ENCODE assay signal across 9 mouse cellular contexts in the genomic region with DNA sequence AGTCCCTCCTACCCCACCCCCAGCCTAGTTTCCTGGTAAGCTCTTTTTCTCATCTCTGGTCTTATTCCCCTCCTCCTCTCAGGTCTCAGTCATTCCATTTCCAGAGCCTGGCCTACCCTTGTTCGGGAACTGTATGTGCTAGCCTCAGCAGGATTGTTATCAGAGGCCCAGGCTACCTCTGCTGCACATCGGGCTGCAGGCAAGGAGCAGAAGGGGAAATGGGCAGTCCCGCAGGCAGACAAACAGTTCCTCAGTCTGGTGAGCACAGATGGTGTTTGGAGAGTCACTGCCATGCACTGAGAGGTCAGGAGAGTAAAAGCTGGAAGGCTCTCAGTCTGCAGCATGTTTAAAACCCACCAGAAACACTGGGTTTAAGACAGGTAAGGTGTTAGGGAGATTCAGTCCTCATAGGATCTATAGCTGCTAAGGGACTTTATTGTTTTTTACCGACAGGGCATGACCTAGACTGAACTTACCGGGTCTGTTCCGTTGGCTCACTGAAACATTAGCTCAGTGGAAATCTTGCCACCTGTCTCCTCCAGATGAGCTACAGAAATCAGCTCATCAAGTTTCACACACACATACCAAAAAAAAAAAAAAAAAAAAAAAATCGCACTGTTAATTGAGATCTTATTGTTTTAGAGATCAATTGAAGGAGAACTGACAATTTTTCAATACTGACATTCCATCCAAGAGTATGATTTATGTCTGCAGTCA.
DNase-seq lines count a peak whose midpoint lies in the region; ATAC-seq and TF ChIP-seq lines count a peak whose summit lies in the region.
"Had no signal": no experiment of that assay in that cellular context is flagged by ENCODE, and none has a peak within 500 bp of the region (broad histone marks: within the 10 kb centered on the region; RNA-seq: fewer than 3 reads in every experiment).

No protein-coding gene starts in this region.

- no peaks in the 10 kb centered on the region for H3K9me3 ChIP-seq in kidney, embryonic 16.5 days (ENCODE audit: low read length)
- H3K9me3 ChIP-seq in MEL (replicated peaks; ENCODE audit: insufficient read depth, low read length), result no peaks in the 10 kb centered on the region
- no peaks in the 10 kb centered on the region for H3K9me3 ChIP-seq in midbrain, embryonic 10.5 days (replicated peaks)
- H3K9me3 ChIP-seq: neural tube, embryonic 12.5 days had no signal

- H3K9ac ChIP-seq in kidney, embryonic 16.5 days (replicated peaks; ENCODE audit: low read length), result no peak overlapping the region
- no peak overlapping the region for H3K9ac ChIP-seq in MEL (ENCODE audit: control insufficient read depth, low read depth, low read length, poor library complexity, severe bottlenecking)
- H3K9ac ChIP-seq: neural tube, embryonic 12.5 days had no signal

- no peak overlapping the region for H3K4me3 ChIP-seq in kidney, embryonic 16.5 days (ENCODE audit: low read length)
- no peak overlapping the region for H3K4me3 ChIP-seq in MEL (ENCODE audit: control insufficient read depth in 1 of 2, insufficient read depth in 1 of 2, low read depth in 2 of 2, low read length in 2 of 2)
- no peak overlapping the region for H3K4me3 ChIP-seq in midbrain, embryonic 10.5 days
- H3K4me3 ChIP-seq: neural tube, embryonic 12.5 days had no signal

- TF ChIP-seq CTCF in MEL (IDR thresholded peaks at IDR 0.05 in 2 of 3, conservative IDR thresholded peaks at IDR 0.05 in 1 of 3; ENCODE audit: control insufficient read depth in 1 of 3, insufficient read depth in 1 of 3, low read depth in 2 of 3, low read length in 3 of 3, poor library complexity in 1 of 3, severe bottlenecking in 1 of 3), result no peak

- no peak for TF ChIP-seq EP300 in MEL (IDR thresholded peaks at IDR 0.05; ENCODE audit: low read depth in 1 of 2, low read length in 2 of 2)

- H3K27me3 ChIP-seq in kidney, embryonic 16.5 days (ENCODE audit: insufficient read depth, low read length), result no peaks in the 10 kb centered on the region
- no peaks in the 10 kb centered on the region for H3K27me3 ChIP-seq in MEL (ENCODE audit: control insufficient read depth in 1 of 2, insufficient read depth in 2 of 2, low read length in 2 of 2)
- H3K27me3 ChIP-seq in midbrain, embryonic 10.5 days (ENCODE audit: low read depth, poor library complexity, severe bottlenecking), result no peaks in the 10 kb centered on the region
- H3K27me3 ChIP-seq: neural tube, embryonic 12.5 days had no signal

- peak; percentile 46 for ATAC-seq in kidney, embryonic 16.5 days (ENCODE audit: low FRiP score, low TSS enrichment)
- ATAC-seq in common myeloid progenitor, adult 5-6 weeks (replicated peaks; ENCODE audit: low read depth, poor library complexity, severe bottlenecking), result peak; percentile 88
- ATAC-seq in megakaryocyte progenitor cell, adult 5-6 weeks (replicated peaks; ENCODE audit: poor library complexity), result peak; percentile 76

- H3K27ac ChIP-seq in kidney, embryonic 16.5 days (ENCODE audit: low read length), result no peak overlapping the region
- no peak overlapping the region for H3K27ac ChIP-seq in MEL (ENCODE audit: control insufficient read depth, low read depth, low read length)
- H3K27ac ChIP-seq in midbrain, embryonic 10.5 days (replicated peaks), result no peak overlapping the region; the same call in 1 of the 2 replicates
- H3K27ac ChIP-seq: neural tube, embryonic 12.5 days had no signal

- 15% methylated on average over 7 of the region's 7 CpGs for WGBS in kidney, embryonic 16.5 days
- WGBS in midbrain, embryonic 10.5 days, result 58% methylated on average over 7 of the region's 7 CpGs

- H3K4me1 ChIP-seq in kidney, embryonic 16.5 days (ENCODE audit: insufficient read depth, low read length), result peaks cover 24% of the 10 kb centered on the region
- H3K4me1 ChIP-seq in MEL (ENCODE audit: control insufficient read depth in 1 of 2, insufficient read depth in 2 of 2, low read length in 2 of 2), result peaks cover 9 to 20% of the 10 kb centered on the region in 2 experiments
- H3K4me1 ChIP-seq in midbrain, embryonic 10.5 days, result peaks cover 16% of the 10 kb centered on the region
- H3K4me1 ChIP-seq: neural tube, embryonic 12.5 days had no signal

- no peak for DNase-seq in kidney, postnatal 10 days
- peak; percentile 65 for DNase-seq in MEL (ENCODE audit: low read depth, low spot score)
- DNase-seq in ovary, adult 18-20 months (ENCODE audit: low spot score), result no peak
- DNase-seq in ovary, postnatal 10 days (ENCODE audit: low spot score), result no peak
- no peak for DNase-seq in midbrain, embryonic 10.5 days (ENCODE audit: low spot score)

- H3K4me2 ChIP-seq in kidney, embryonic 16.5 days (replicated peaks; ENCODE audit: low read depth, low read length), result no peak overlapping the region
- H3K4me2 ChIP-seq: neural tube, embryonic 12.5 days had no signal

- no peak for TF ChIP-seq RAD21 in MEL (IDR thresholded peaks at IDR 0.05; ENCODE audit: low read depth, low read length)

- no peaks in the 10 kb centered on the region for H3K36me3 ChIP-seq in kidney, embryonic 16.5 days (ENCODE audit: insufficient read depth, low read length)
- H3K36me3 ChIP-seq in MEL (ENCODE audit: control insufficient read depth in 1 of 2, insufficient read depth in 2 of 2, low read length in 2 of 2), result peaks cover 0 to 20% of the 10 kb centered on the region in 2 experiments; a peak in 2 of 4 replicates
- no peaks in the 10 kb centered on the region for H3K36me3 ChIP-seq in midbrain, embryonic 10.5 days
- H3K36me3 ChIP-seq: neural tube, embryonic 12.5 days had no signal

- no peak for TF ChIP-seq POLR2A in MEL (IDR thresholded peaks at IDR 0.05; ENCODE audit: control insufficient read depth in 1 of 2, insufficient read depth in 1 of 2, low read depth in 1 of 2, low read length in 2 of 2, poor library complexity in 1 of 2)

- no peaks in the 10 kb centered on the region for H3K79me2 ChIP-seq in MEL (ENCODE audit: control insufficient read depth, insufficient read depth, low read length, poor library complexity)

TF ChIP-seq in MEL, 35 proteins besides CTCF, POLR2A, EP300 and RAD21:
- 0 out of 2 replicates have a peak, but pooled peaks have one; percentile 20 for TF ChIP-seq TCF12 (IDR thresholded peaks at IDR 0.05; ENCODE audit: low read depth, low read length)
- no peak for TF ChIP-seq SIN3A (IDR thresholded peaks at IDR 0.05; ENCODE audit: low read length)
- no peak for TF ChIP-seq NRF1 (IDR thresholded peaks at IDR 0.05; ENCODE audit: insufficient read depth, low read depth, low read length, poor library complexity, severe bottlenecking)
- no peak for TF ChIP-seq BHLHE40 (IDR thresholded peaks at IDR 0.05; ENCODE audit: borderline replicate concordance, low read depth, low read length)
- no peak for TF ChIP-seq MAZ (IDR thresholded peaks at IDR 0.05; ENCODE audit: low read depth, low read length)
- TF ChIP-seq KAT2A (conservative IDR thresholded peaks at IDR 0.05; ENCODE audit: low read depth, low read length), result no peak
- no peak for TF ChIP-seq USF2 (IDR thresholded peaks at IDR 0.05; ENCODE audit: borderline replicate concordance in 1 of 2, insufficient read depth in 1 of 2, low read depth in 1 of 2, low read length in 2 of 2)
- TF ChIP-seq TAL1 (IDR thresholded peaks at IDR 0.05; ENCODE audit: low read length), result 0 out of 2 replicates have a peak, but pooled peaks have one; percentile 13
- no peak for TF ChIP-seq MEF2A (IDR thresholded peaks at IDR 0.05; ENCODE audit: extremely low read depth, insufficient replicate concordance, low read depth, low read length, poor library complexity, severe bottlenecking)
- TF ChIP-seq ZC3H11A (IDR thresholded peaks at IDR 0.05; ENCODE audit: low read depth, low read length), result no peak
- TF ChIP-seq POLR2AphosphoS2 (IDR thresholded peaks at IDR 0.05; ENCODE audit: low read length), result no peak
- no peak for TF ChIP-seq ZMIZ1 (IDR thresholded peaks at IDR 0.05; ENCODE audit: low read depth, low read length)
- TF ChIP-seq SMC3 (IDR thresholded peaks at IDR 0.05; ENCODE audit: low read depth, low read length), result no peak
- no peak for TF ChIP-seq RCOR1 (IDR thresholded peaks at IDR 0.05; ENCODE audit: low read depth, low read length)
- no peak for TF ChIP-seq MAX (IDR thresholded peaks at IDR 0.05; ENCODE audit: low read length)
- no peak for TF ChIP-seq NELFE (IDR thresholded peaks at IDR 0.05; ENCODE audit: low read depth, low read length)
- TF ChIP-seq TBP (IDR thresholded peaks at IDR 0.05; ENCODE audit: low read depth, low read length), result peak; percentile 52; the same call in 1 of the 2 replicates
- peak; percentile 91 for TF ChIP-seq MAFK (IDR thresholded peaks at IDR 0.05; ENCODE audit: borderline replicate concordance, low read depth, low read length)
- peak; percentile 64; the same call in 1 of the 2 replicates for TF ChIP-seq ETS1 (IDR thresholded peaks at IDR 0.05; ENCODE audit: low read depth, low read length)
- no peak for TF ChIP-seq CHD2 (IDR thresholded peaks at IDR 0.05; ENCODE audit: low read length)
- TF ChIP-seq MYB (IDR thresholded peaks at IDR 0.05; ENCODE audit: low read depth, low read length), result no peak
- TF ChIP-seq HCFC1 (IDR thresholded peaks at IDR 0.05; ENCODE audit: low read depth, low read length), result no peak
- TF ChIP-seq UBTF (IDR thresholded peaks at IDR 0.05; ENCODE audit: borderline replicate concordance, insufficient read depth, low read depth, low read length), result no peak
- no peak for TF ChIP-seq JUND (IDR thresholded peaks at IDR 0.05; ENCODE audit: low read depth, low read length)
- peak; percentile 48; the same call in 1 of the 2 replicates for TF ChIP-seq GATA1 (IDR thresholded peaks at IDR 0.05; ENCODE audit: low read depth, low read length)
- no peak for TF ChIP-seq MYC (IDR thresholded peaks at IDR 0.05; ENCODE audit: low read depth, low read length)
- no peak for TF ChIP-seq USF1 (IDR thresholded peaks at IDR 0.05; ENCODE audit: low read depth, low read length)
- TF ChIP-seq MXI1 (IDR thresholded peaks at IDR 0.05; ENCODE audit: low read depth, low read length), result no peak
- TF ChIP-seq CHD1 (IDR thresholded peaks at IDR 0.05; ENCODE audit: low read depth, low read length), result no peak
- TF ChIP-seq POLR2AphosphoS5 (IDR thresholded peaks at IDR 0.05; ENCODE audit: borderline replicate concordance, low read depth, low read length), result no peak
- TF ChIP-seq GABPA (IDR thresholded peaks at IDR 0.05; ENCODE audit: low read depth, low read length), result no peak
